Comparison of ENCODE assay signal across 14 mouse cellular contexts in the genomic region with DNA sequence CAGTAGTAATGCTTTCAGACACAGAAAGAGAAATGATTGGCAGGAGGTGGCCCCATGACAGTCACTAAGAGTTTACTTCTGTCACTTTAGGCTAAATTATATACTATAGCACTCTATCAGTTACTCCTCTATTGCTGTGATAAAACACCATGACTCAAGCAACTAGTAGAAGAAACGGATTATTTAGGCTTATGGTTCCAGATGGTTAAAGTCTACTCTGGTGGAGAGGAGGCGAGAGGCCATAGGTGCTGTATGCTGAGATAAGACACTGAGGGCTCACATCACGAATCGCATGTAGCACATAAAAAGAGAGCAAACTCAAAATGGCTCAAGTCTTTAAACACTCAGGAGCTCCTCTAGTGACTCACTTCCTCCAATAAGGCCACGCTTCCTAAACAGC.
"Had no signal": no experiment of that assay in that cellular context is flagged by ENCODE, and none has a peak within 500 bp of the region (broad histone marks: within the 10 kb centered on the region; RNA-seq: fewer than 3 reads in every experiment).

No protein-coding gene starts in this region.

- DNase-seq: lung, adult 18-20 months; lung, embryonic 14.5 days; lung, postnatal 10 days; lung, postnatal 4 days; right cerebral cortex, postnatal 14 days; thymus, adult 18-20 months; thymus, postnatal 14 days; thymus, postnatal 36 days had no signal

- H3K4me1 ChIP-seq: midbrain, embryonic 13.5 days; midbrain, embryonic 15.5 days; neural tube, embryonic 12.5 days; stomach, embryonic 15.5 days had no signal

- H3K27ac ChIP-seq: midbrain, embryonic 13.5 days; midbrain, embryonic 15.5 days; neural tube, embryonic 12.5 days; stomach, embryonic 15.5 days; stomach, postnatal 0 days had no signal

- H3K36me3 ChIP-seq: midbrain, embryonic 13.5 days; midbrain, embryonic 15.5 days; neural tube, embryonic 12.5 days; stomach, embryonic 15.5 days had no signal

- H3K27me3 ChIP-seq: midbrain, embryonic 13.5 days; midbrain, embryonic 15.5 days; neural tube, embryonic 12.5 days; stomach, embryonic 15.5 days had no signal

- H3K9ac ChIP-seq: lung, embryonic 14.5 days; midbrain, embryonic 13.5 days; midbrain, embryonic 15.5 days; neural tube, embryonic 12.5 days; stomach, embryonic 15.5 days had no signal

- H3K9me3 ChIP-seq: midbrain, embryonic 13.5 days; midbrain, embryonic 15.5 days; stomach, embryonic 15.5 days had no signal

- H3K4me3 ChIP-seq: midbrain, embryonic 13.5 days; midbrain, embryonic 15.5 days; neural tube, embryonic 12.5 days; stomach, embryonic 15.5 days had no signal

- H3K4me2 ChIP-seq: lung, embryonic 14.5 days; midbrain, embryonic 11.5 days; midbrain, embryonic 13.5 days; midbrain, embryonic 15.5 days; neural tube, embryonic 12.5 days; stomach, embryonic 15.5 days had no signal

- ATAC-seq: midbrain, embryonic 13.5 days; midbrain, embryonic 15.5 days had no signal
